18 mouse cellular contexts compared by ENCODE assay signal in the genomic region with DNA sequence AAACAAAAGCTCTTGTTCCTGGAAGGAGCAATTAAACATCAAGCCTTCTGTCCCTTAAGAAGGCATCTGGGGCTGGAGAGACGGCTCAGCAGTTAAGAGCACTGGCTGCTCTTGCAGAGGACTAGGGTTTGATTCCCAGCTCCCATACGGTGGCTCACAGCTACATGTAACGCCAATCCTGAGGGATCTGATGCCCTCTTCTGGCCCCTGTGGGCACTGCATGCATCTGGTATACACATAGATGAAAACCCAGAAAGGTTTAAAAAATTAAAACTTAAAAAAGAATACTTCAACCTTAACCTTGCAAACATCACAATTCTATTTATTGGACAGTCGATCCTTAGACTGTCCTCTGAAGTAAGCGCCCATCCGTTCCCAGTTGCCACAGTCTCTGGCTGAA. TPM values are rescaled to one million over a fixed set of nuclear protein-coding genes. Genes with fewer than 3 reads are reported as not detected.
DNase-seq lines count a peak whose midpoint lies in the region; TF ChIP-seq lines count a peak whose summit lies in the region.
"Had no signal": no experiment of that assay in that cellular context is flagged by ENCODE, and none has a peak within 500 bp of the region (broad histone marks: within the 10 kb centered on the region; RNA-seq: fewer than 3 reads in every experiment).

No protein-coding gene starts in this region.

- no peak overlapping the region for H3K4me3 ChIP-seq in gastrocnemius, adult 2 months
- no peak overlapping the region for H3K4me3 ChIP-seq in liver, adult 2 months (ENCODE audit: insufficient read depth, low read depth, low read length)
- H3K4me3 ChIP-seq in testis, adult 2 months (ENCODE audit: control insufficient read depth, low read depth, low read length), result no peak overlapping the region
- H3K4me3 ChIP-seq: hindbrain, embryonic 12.5 days; limb, embryonic 15.5 days had no signal

- no peak overlapping the region for H3K9ac ChIP-seq in liver, adult 2 months (ENCODE audit: low read depth, low read length)
- H3K9ac ChIP-seq: hindbrain, embryonic 12.5 days; limb, embryonic 15.5 days had no signal

- H3K36me3 ChIP-seq in liver, adult 2 months (ENCODE audit: control insufficient read depth, insufficient read depth, low read length), result no peaks in the 10 kb centered on the region
- no peaks in the 10 kb centered on the region for H3K36me3 ChIP-seq in testis, adult 2 months (ENCODE audit: control insufficient read depth, insufficient read depth, low read length)
- H3K36me3 ChIP-seq: hindbrain, embryonic 12.5 days; limb, embryonic 15.5 days had no signal

- H3K27me3 ChIP-seq in liver, adult 2 months (ENCODE audit: control insufficient read depth, insufficient read depth, low read length), result no peaks in the 10 kb centered on the region
- H3K27me3 ChIP-seq in testis, adult 2 months (ENCODE audit: control insufficient read depth, insufficient read depth, low read length), result no peaks in the 10 kb centered on the region; the same call in 1 of the 2 replicates

- intact Hi-C loops in gastrocnemius, adult 2 months (cut with DNase I), result loop anchor here (5.0 kb wide), 1 partner anchor 265 kb away; no protein-coding TSS in a partner anchor

- no peaks in the 10 kb centered on the region for H3K79me2 ChIP-seq in liver, adult 2 months (ENCODE audit: control insufficient read depth, insufficient read depth, low read length)

- no peak for DNase-seq in gastrocnemius, adult 2 months
- no peak for DNase-seq in gastrocnemius, adult 18-20 months (ENCODE audit: low spot score)
- no peak for DNase-seq in liver, adult 2 months (ENCODE audit: extremely low read depth, low read depth, low spot score)
- DNase-seq in liver, result no peak
- no peak for DNase-seq in testis, postnatal 10 days (ENCODE audit: low spot score)
- no peak for DNase-seq in ovary, postnatal 14 days (ENCODE audit: low spot score)
- no peak for DNase-seq in right cerebral cortex, adult 18-20 months
- DNase-seq: adrenal gland, postnatal 14 days; cerebellum, adult 11 months; embryo, embryonic 11 days; heart, postnatal 14 days; layer of hippocampus, postnatal 36 days; retina, postnatal 1 day; right cerebral cortex, postnatal 4 days; thymus, postnatal 36 days had no signal

- peaks cover 5% of the 10 kb centered on the region; the same call in 1 of the 2 replicates for H3K4me1 ChIP-seq in liver, adult 2 months (ENCODE audit: control insufficient read depth, insufficient read depth, low read length)
- peaks cover 13% of the 10 kb centered on the region for H3K4me1 ChIP-seq in testis, adult 2 months (ENCODE audit: control insufficient read depth, insufficient read depth, low read length)

- no peak for TF ChIP-seq POLR2A in liver, adult 2 months (IDR thresholded peaks at IDR 0.05; ENCODE audit: extremely low read depth, insufficient read depth, low read length)
- TF ChIP-seq POLR2A in testis, adult 2 months (IDR thresholded peaks at IDR 0.05; ENCODE audit: control insufficient read depth, low read depth, low read length), result no peak

- peak; percentile 21; the same call in 1 of the 2 replicates for TF ChIP-seq CTCF in gastrocnemius, adult 2 months (IDR thresholded peaks at IDR 0.05)
- peak; percentile 20; the same call in 1 of the 2 replicates for TF ChIP-seq CTCF in liver, adult 2 months (IDR thresholded peaks at IDR 0.05; ENCODE audit: low read depth, low read length)
- peak; percentile 38; the same call in 1 of the 2 replicates for TF ChIP-seq CTCF in testis, adult 2 months (IDR thresholded peaks at IDR 0.05; ENCODE audit: control insufficient read depth, insufficient read depth, insufficient replicate concordance, low read depth, low read length)

- H3K27ac ChIP-seq in gastrocnemius, adult 2 months, result no peak overlapping the region
- H3K27ac ChIP-seq in liver, adult 2 months (replicated peaks; ENCODE audit: insufficient read depth, low read depth, low read length), result no peak overlapping the region
- H3K27ac ChIP-seq in testis, adult 2 months (ENCODE audit: control insufficient read depth, insufficient read depth, low read depth, low read length), result no peak overlapping the region
- H3K27ac ChIP-seq: hindbrain, embryonic 12.5 days; limb, embryonic 15.5 days had no signal

- WGBS in liver, adult 2 months, result 96% methylated on average over 6 of the region's 6 CpGs

RNA-seq across cellular contexts. Expression of a gene that starts 3.4 kb away (rescaled TPM):
- total RNA-seq in gastrocnemius, adult 2 months (2021), result 1 to 10 TPM; 1.6 TPM
- total RNA-seq in gastrocnemius, adult 18-20 months (2021), result 1 to 10 TPM in 1 of 2 experiments, under 1 TPM in 1; 0.82 to 2.0 TPM
- total RNA-seq in liver, adult 2 months (2014; rRNA removed), result 46.3 and 47.7 TPM in 2 replicates
- polyA plus RNA-seq in liver, adult 2 months (2012; rRNA removed), result 17.0 and 21.2 TPM in 2 replicates
- polyA plus RNA-seq in testis, adult 2 months (2012; rRNA removed), result 1.4 and 1.5 TPM in 2 replicates

Comparison
In these comparisons a context has a peak if more than half of its experiments do, and no peak if none do; other contexts are left out.
1. RNA of a gene that starts 3.4 kb away (total RNA-seq): 46.3 to 47.7 TPM in liver, adult 2 months; 0.82 to 2.0 TPM in gastrocnemius, adult 18-20 months and 1.6 TPM in gastrocnemius, adult 2 months; every median in the first group is over 10 times any median in the second.
2. Peak in every context shown above with its lines, with median percentiles within 50 percentile points of each other: CTCF ChIP-seq.